Mouse (Mus musculus) intestine, embryonic 14.5 days (tissue): Measurements from ENCODE around the gene Zdhhc19. TPM values are rescaled to one million over a fixed set of nuclear protein-coding genes. Genes with fewer than 3 reads are reported as not detected.

Experiments used
- ATAC-seq: fragments of 200-750 bp; cut with Nextera tagmentation; replicated peaks from 2 replicates; pipeline ENCODE4 v1.8.0; 2017; ENCODE audit warnings: low read depth, moderate number of reproducible peaks, moderate TSS enrichment, moderate library complexity; ENCODE audit not compliant: low FRiP score, low TSS enrichment
- DNase-seq: peaks from one replicate; pipeline ENCODE4 v3.0.0-alpha.2; 2018; ENCODE audit warnings: low spot score
- H3K27ac ChIP-seq: fragments of 300-500 bp; sonication (generic); 2 replicates; pipeline ENCODE4 v1.5.1; 2014; ENCODE audit warnings: low read depth, mild to moderate bottlenecking, control low read depth
- H3K27me3 ChIP-seq: fragments of 300-500 bp; sonication (generic); replicated peaks from 2 replicates; pipeline ENCODE4 v1.6.1; 2014; ENCODE audit warnings: low read length, control low read depth; ENCODE audit not compliant: control insufficient read depth, insufficient read depth
- H3K36me3 ChIP-seq: fragments of 300-500 bp; sonication (generic); 2 replicates; pipeline ENCODE4 v1.6.1; 2014; ENCODE audit warnings: low read length, control low read depth; ENCODE audit not compliant: control insufficient read depth, insufficient read depth
- H3K4me1 ChIP-seq: fragments of 300-500 bp; sonication (generic); replicated peaks from 2 replicates; pipeline ENCODE4 v1.6.1; 2014; ENCODE audit warnings: low read length, control low read depth, mixed read lengths; ENCODE audit not compliant: control insufficient read depth, insufficient read depth
- H3K4me2 ChIP-seq: fragments of 300-500 bp; sonication (generic); 2 replicates; pipeline ENCODE4 v1.6.1; 2014; ENCODE audit warnings: low read length
- H3K4me3 ChIP-seq: fragments of 300-500 bp; sonication (generic); 2 replicates; pipeline ENCODE4 v1.5.1; 2014; ENCODE audit warnings: low read depth, low read length, control low read depth, mixed read lengths
- H3K9ac ChIP-seq: fragments of 300-500 bp; sonication (generic); 2 replicates; pipeline ENCODE4 v1.6.1; 2014; ENCODE audit warnings: mild to moderate bottlenecking, low read length
- H3K9me3 ChIP-seq: fragments of 300-500 bp; sonication (generic); 2 replicates; pipeline ENCODE4 v1.6.1; 2016; ENCODE audit warnings: low read length, control low read depth; ENCODE audit not compliant: control insufficient read depth
- whole genome bisulfite sequencing: fragments of 180-500 bp; shearing (Covaris S2); extraction: QIAGEN DNeasy Blood & Tissue Kit; methylation state at CpG from one replicate; pipeline ENCODE4 v1.1.7; 2014; 5-methylcytosine and 5-hydroxymethylcytosine counted together
- polyA plus RNA-seq: library from polyadenylated mRNA; unstranded; fragments of >200 nt; fragmentation: Nextera tagmentation; extraction: Ambion mirVana; gene quantifications from 2 replicates; pipeline ENCODE4 v1.2.1, GENCODE M21; 2014

Gene Zdhhc19
- polyA plus RNA-seq, 1 experiment from 2014 or later, result 0.20 TPM

GRCm38 (mm10) chr16:32508506-32509065, 12.5 kb downstream of the Zdhhc19 start:
- H3K27ac ChIP-seq, result peak overlapping the region; percentile 60; the same call in 1 of the 2 replicates
- no peaks in the 10 kb centered on the region for H3K36me3 ChIP-seq
- no peaks in the 10 kb centered on the region for H3K27me3 ChIP-seq
- no peak for ATAC-seq
- no peak overlapping the region for H3K4me2 ChIP-seq
- WGBS, result 40% methylated on average over 3 of the region's 3 CpGs
- no peaks in the 10 kb centered on the region for H3K4me1 ChIP-seq
- no peaks in the 10 kb centered on the region for H3K9me3 ChIP-seq
- no peak overlapping the region for H3K9ac ChIP-seq
- DNase-seq, result no peak
- H3K4me3 ChIP-seq, result no peak overlapping the region

GRCm38 (mm10) chr16:32509066-32509942, 13.2 kb downstream of the Zdhhc19 start:
- ATAC-seq (peak; percentile 73), DNase-seq (no peak)
- Histone ChIP-seq H3K9ac (no peak overlapping the region), H3K27ac (peak overlapping the region; percentile 60; the same call in 1 of the 2 replicates), H3K4me2 (no peak overlapping the region), H3K36me3 (no peaks in the 10 kb centered on the region), H3K4me3 (no peak overlapping the region), H3K4me1 (no peaks in the 10 kb centered on the region), H3K9me3 (no peaks in the 10 kb centered on the region), H3K27me3 (no peaks in the 10 kb centered on the region)
- 47% methylated on average over 9 of the region's 9 CpGs for WGBS

GRCm38 (mm10) chr16:32510399-32511337, 14.6 kb downstream of the Zdhhc19 start:
- 0 out of 2 replicates have a peak overlapping the region, but pooled peaks have one; percentile 18 for H3K27ac ChIP-seq
- DNase-seq, result no peak

GRCm38 (mm10) chr16:32511338-32511734, 15.3 kb downstream of the Zdhhc19 start:
- no peaks in the 10 kb centered on the region for H3K27me3 ChIP-seq
- no peaks in the 10 kb centered on the region for H3K36me3 ChIP-seq
- no peak overlapping the region for H3K27ac ChIP-seq
- H3K9me3 ChIP-seq, result no peaks in the 10 kb centered on the region
- no peak overlapping the region for H3K4me3 ChIP-seq
- H3K4me1 ChIP-seq, result 0 out of 2 replicates have a peak, but pooled peaks cover 6% of the 10 kb centered on the region
- no peak for DNase-seq
- WGBS, result 78% methylated on average over 3 of the region's 3 CpGs
- no peak for ATAC-seq
- no peak overlapping the region for H3K9ac ChIP-seq
- no peak overlapping the region for H3K4me2 ChIP-seq

More at GRCm38 (mm10) chr16:32510399-32511337, 14.6 kb downstream of the Zdhhc19 start:
- H3K4me3 ChIP-seq, result no peak overlapping the region
- no peaks in the 10 kb centered on the region for H3K36me3 ChIP-seq
- H3K9me3 ChIP-seq, result no peaks in the 10 kb centered on the region
- H3K4me2 ChIP-seq, result no peak overlapping the region
- no peaks in the 10 kb centered on the region for H3K27me3 ChIP-seq
- H3K9ac ChIP-seq, result no peak overlapping the region
- no peaks in the 10 kb centered on the region for H3K4me1 ChIP-seq
- ATAC-seq, result no peak
- WGBS, result 59% methylated on average over 18 of the region's 18 CpGs

- no peaks in the 10 kb centered on the region for H3K27me3 ChIP-seq
- H3K9me3 ChIP-seq, result no peaks in the 10 kb centered on the region
- H3K4me2 ChIP-seq, result no peak overlapping the region
- no peaks in the 10 kb centered on the region for H3K36me3 ChIP-seq
- 0 out of 2 replicates have a peak, but pooled peaks cover 8% of the 10 kb centered on the region for H3K4me1 ChIP-seq
- H3K9ac ChIP-seq, result no peak overlapping the region
- no peak overlapping the region for H3K27ac ChIP-seq
- no peak overlapping the region for H3K4me3 ChIP-seq
- 86% methylated on average over 8 of the region's 8 CpGs for WGBS
- ATAC-seq, result no peak
- DNase-seq, result no peak
Measured at GRCm38 (mm10) chr16:32511827-32512490, 15.9 kb downstream of the Zdhhc19 start.

GRCm38 (mm10) chr16:32512921-32513320, 16.9 kb downstream of the Zdhhc19 start:
- WGBS, result 77% methylated on average over 3 of the region's 3 CpGs
- Histone ChIP-seq H3K9me3 (no peaks in the 10 kb centered on the region), H3K27me3 (no peaks in the 10 kb centered on the region), H3K27ac (no peak overlapping the region), H3K4me2 (no peak overlapping the region), H3K36me3 (no peaks in the 10 kb centered on the region), H3K9ac (no peak overlapping the region), H3K4me3 (no peak overlapping the region), H3K4me1 (0 out of 2 replicates have a peak, but pooled peaks cover 8% of the 10 kb centered on the region)
- no peak for DNase-seq
- ATAC-seq, result no peak

- H3K27ac ChIP-seq, result no peak overlapping the region
- H3K4me1 ChIP-seq, result 0 out of 2 replicates have a peak, but pooled peaks cover 8% of the 10 kb centered on the region
- no peak overlapping the region for H3K4me3 ChIP-seq
- H3K36me3 ChIP-seq, result no peaks in the 10 kb centered on the region
- DNase-seq (no peak), ATAC-seq (no peak)
- no peak overlapping the region for H3K4me2 ChIP-seq
- no peaks in the 10 kb centered on the region for H3K9me3 ChIP-seq
- H3K27me3 ChIP-seq, result no peaks in the 10 kb centered on the region
- 93% methylated on average over 6 of the region's 6 CpGs for WGBS
- no peak overlapping the region for H3K9ac ChIP-seq
Measured at GRCm38 (mm10) chr16:32513401-32513800, 17.3 kb downstream of the Zdhhc19 start.

GRCm38 (mm10) chr16:32513948-32514347, 17.9 kb downstream of the Zdhhc19 start:
- Histone ChIP-seq H3K36me3 (no peaks in the 10 kb centered on the region), H3K4me3 (no peak overlapping the region), H3K9ac (no peak overlapping the region), H3K27me3 (no peaks in the 10 kb centered on the region), H3K4me1 (0 out of 2 replicates have a peak, but pooled peaks cover 8% of the 10 kb centered on the region), H3K27ac (no peak overlapping the region), H3K4me2 (no peak overlapping the region), H3K9me3 (no peaks in the 10 kb centered on the region)
- no peak for DNase-seq
- ATAC-seq, result no peak
- WGBS, result 96% methylated on average over 6 of the region's 6 CpGs
